Mouse (Mus musculus) CH12.LX (cell line): ENCODE measurements around the gene Ltf. TPM values are rescaled to one million over a fixed set of nuclear protein-coding genes. Genes with fewer than 3 reads are reported as not detected.

Experiments
- DNase-seq: peaks from one replicate; pipeline ENCODE4 v3.0.0-alpha.2; 2013; ENCODE audit errors: extremely low read depth
- H3K27ac ChIP-seq: 2 replicates; pipeline ENCODE4 v1.5.1; 2012; ENCODE audit warnings: low read depth, mild to moderate bottlenecking, control low read depth, moderate library complexity; ENCODE audit not compliant: insufficient read depth
- H3K27me3 ChIP-seq: replicated peaks from 2 replicates; pipeline ENCODE3; 2012; ENCODE audit warnings: inconsistent platforms
- H3K36me3 ChIP-seq, 2 experiments: replicated peaks in 1 of 2; 2 replicates each; pipeline versions ENCODE3 to v1.6.1; 2012; ENCODE audit warnings: inconsistent platforms in 1 of 2, low read length in 1 of 2, mild to moderate bottlenecking in 1 of 2, mixed read lengths in 1 of 2, moderate library complexity in 1 of 2; ENCODE audit not compliant: control insufficient read depth in 1 of 2, insufficient read depth in 1 of 2
- H3K4me1 ChIP-seq, 2 experiments: 2 replicates each; pipeline ENCODE4 v1.6.1; 2012; ENCODE audit warnings: inconsistent platforms in 1 of 2, moderate library complexity in 1 of 2; ENCODE audit not compliant: insufficient read depth in 2 of 2, control insufficient read depth in 1 of 2
- H3K4me2 ChIP-seq: 2 replicates; pipeline ENCODE4 v1.6.1; 2012; ENCODE audit warnings: low read depth, mild to moderate bottlenecking, control low read depth; ENCODE audit not compliant: poor library complexity, insufficient read depth, severe bottlenecking
- H3K4me3 ChIP-seq, 3 experiments: fragments of 150-350 bp in 1 of 3; sonication (generic) in 1 of 3; replicated peaks in 1 of 3; 2 replicates each; pipeline versions ENCODE3 to v1.5.1; 2011 to 2012; ENCODE audit warnings: low read depth in 2 of 3, low read length in 2 of 3, mild to moderate bottlenecking in 2 of 3, moderate library complexity in 2 of 3, control low read depth in 1 of 3, improper control_type of control experiment in 1 of 3, inconsistent platforms in 1 of 3, mixed read lengths in 1 of 3; ENCODE audit not compliant: poor library complexity in 1 of 3
- H3K79me2 ChIP-seq: replicated peaks from 2 replicates; pipeline ENCODE4 v1.6.1; 2012; ENCODE audit warnings: mild to moderate bottlenecking, moderate library complexity; ENCODE audit not compliant: control insufficient read depth, poor library complexity, insufficient read depth, severe bottlenecking; ENCODE audit errors: extremely low read depth
- H3K9ac ChIP-seq: 2 replicates; pipeline ENCODE4 v1.6.1; 2012; ENCODE audit warnings: low read depth, mild to moderate bottlenecking, control low read depth, moderate library complexity; ENCODE audit not compliant: insufficient read depth
- H3K9me3 ChIP-seq: replicated peaks from 2 replicates; pipeline ENCODE3; 2012; ENCODE audit warnings: low read length, inconsistent platforms, mixed read lengths
- BHLHE40 ChIP-seq: IDR thresholded peaks from 2 replicates; pipeline ENCODE4 v1.6.1; 2011; ENCODE audit warnings: mild to moderate bottlenecking, low read depth, low read length, improper control_type of control experiment
- ELF1 ChIP-seq: IDR thresholded peaks from 2 replicates; pipeline ENCODE4 v1.6.1; 2014; ENCODE audit warnings: low read depth, mild to moderate bottlenecking, inconsistent platforms, low read length, improper control_type of control experiment
- EP300 ChIP-seq: IDR thresholded peaks from 2 replicates; pipeline ENCODE4 v1.6.1; 2011; ENCODE audit warnings: low read length, improper control_type of control experiment
- ETS1 ChIP-seq: conservative IDR thresholded peaks from 2 replicates; pipeline ENCODE4 v1.6.1; 2012; ENCODE audit warnings: low read depth, mild to moderate bottlenecking, inconsistent platforms, low read length, improper control_type of control experiment, moderate library complexity
- GABPA ChIP-seq: IDR thresholded peaks from 2 replicates; pipeline ENCODE4 v1.6.1; 2012; ENCODE audit warnings: low read depth, low read length, improper control_type of control experiment, inconsistent platforms; ENCODE audit not compliant: insufficient replicate concordance
- HCFC1 ChIP-seq: IDR thresholded peaks from 2 replicates; pipeline ENCODE4 v1.6.1; 2012; ENCODE audit warnings: low read depth, mild to moderate bottlenecking, inconsistent platforms, low read length, improper control_type of control experiment
- IRF4 ChIP-seq: IDR thresholded peaks from 2 replicates; pipeline ENCODE4 v1.6.1; 2014; ENCODE audit warnings: low read depth, mild to moderate bottlenecking, inconsistent platforms, low read length, improper control_type of control experiment
- JUN ChIP-seq: IDR thresholded peaks from 2 replicates; pipeline ENCODE4 v1.6.1; 2011; ENCODE audit warnings: low read depth, mild to moderate bottlenecking, low read length, improper control_type of control experiment, moderate library complexity; ENCODE audit not compliant: insufficient read depth
- MAFK ChIP-seq: IDR thresholded peaks from 2 replicates; pipeline ENCODE4 v1.6.1; 2011; ENCODE audit warnings: low read length, improper control_type of control experiment; ENCODE audit not compliant: insufficient replicate concordance
- MYC ChIP-seq: IDR thresholded peaks from 2 replicates; pipeline ENCODE4 v1.6.1; 2011; ENCODE audit warnings: low read depth, mild to moderate bottlenecking, improper control_type of control experiment, low read length
- PAX5 ChIP-seq: IDR thresholded peaks from 2 replicates; pipeline ENCODE4 v1.6.1; 2012; ENCODE audit warnings: low read length, inconsistent platforms, mixed read lengths
- RCOR1 ChIP-seq: conservative IDR thresholded peaks from 2 replicates; pipeline ENCODE4 v1.6.1; 2012; ENCODE audit warnings: low read depth, mild to moderate bottlenecking, inconsistent platforms, low read length, improper control_type of control experiment
- TBP ChIP-seq: conservative IDR thresholded peaks from 2 replicates; pipeline ENCODE4 v1.6.1; 2011; ENCODE audit warnings: low read depth, low read length, improper control_type of control experiment
- ZKSCAN1 ChIP-seq: IDR thresholded peaks from 2 replicates; pipeline ENCODE4 v1.6.1; 2012; ENCODE audit warnings: low read depth, inconsistent platforms, low read length, improper control_type of control experiment, borderline replicate concordance
- dilution Hi-C: fragments of 300-500 bp; cut with MboI; formaldehyde crosslinking; loops from 2 replicates; pipeline ENCODE4 v1.14.3; 2020; ENCODE audit warnings: low sequenced_read_pairs; ENCODE audit not compliant: extremely low pct_unique_long_range_greater_than_20kb, extremely low pct_ligation_motif_present
- in situ Hi-C: fragments of 300-500 bp; cut with MboI; formaldehyde crosslinking; loops from 3 replicates; pipeline ENCODE4 v1.14.3; 2019; ENCODE audit warnings: low sequenced_read_pairs, low pct_ligation_motif_present, low pct_unique_long_range_greater_than_20kb, mixed read lengths
- polyA plus RNA-seq: library from polyadenylated mRNA; unstranded; fragments of >175 nt; gene quantifications from 2 replicates; pipeline ENCODE4 v1.2.1, GENCODE M21; 2012; ENCODE audit warnings: low read depth; ENCODE audit not compliant: insufficient read length
- total RNA-seq, 2 experiments: library from RNA; depleted of rRNA; stranded (reverse); fragments of 300-350 nt in 1 of 2; fragments of >200 nt in 1 of 2; gene quantifications; 2 replicates each; pipeline ENCODE4 v1.2.3; 2012 to 2014

Ltf gene
- total and polyA plus RNA-seq, 3 experiments, result 0.08 TPM; not detected in 2

GRCm38 (mm10) chr9:111003279-111003678, 15.8 kb upstream of the Ltf start:
- Histone ChIP-seq H3K9ac (no peak overlapping the region), H3K79me2 (no peaks in the 10 kb centered on the region), H3K4me1 (peaks cover 7 to 27% of the 10 kb centered on the region in 2 experiments), H3K4me2 (peak overlapping the region; percentile 69), H3K4me3 (peak overlapping the region in 1 of 3 experiments; percentile 19), H3K9me3 (no peaks in the 10 kb centered on the region), H3K27me3 (no peaks in the 10 kb centered on the region), H3K36me3 (no peaks in the 10 kb centered on the region), H3K27ac (no peak overlapping the region)
- DNase-seq, result no peak
- in situ Hi-C loops (no loop called here), dilution Hi-C loops (no loop called here)
- 0 out of 2 replicates have a peak, but pooled peaks have one; percentile 23 for TF ChIP-seq RCOR1
- peak; percentile 63; the same call in 1 of the 2 replicates for TF ChIP-seq MAFK
- peak; percentile 77 for TF ChIP-seq IRF4
- TF ChIP-seq PAX5, result no peak
- TF ChIP-seq TBP, result no peak
- TF ChIP-seq BHLHE40, result peak; percentile 86
- peak; percentile 60 for TF ChIP-seq ETS1

GRCm38 (mm10) chr9:111006544-111006943, 12.5 kb upstream of the Ltf start:
- TF ChIP-seq MYC (no peak), HCFC1 (no peak), ZKSCAN1 (no peak), JUN (no peak), IRF4 (no peak), MAFK (no peak)
- TF ChIP-seq, all 38 proteins: peak for 0
- peaks cover 15 to 28% of the 10 kb centered on the region in 2 experiments for H3K4me1 ChIP-seq
- no peak overlapping the region for H3K4me3 ChIP-seq
- H3K9me3 ChIP-seq, result no peaks in the 10 kb centered on the region
- no peaks in the 10 kb centered on the region for H3K36me3 ChIP-seq
- H3K4me2 ChIP-seq, result no peak overlapping the region
- no peak for DNase-seq
- no peaks in the 10 kb centered on the region for H3K27me3 ChIP-seq
- in situ Hi-C loops (no loop called here), dilution Hi-C loops (no loop called here)
- no peak overlapping the region for H3K9ac ChIP-seq
- H3K27ac ChIP-seq, result no peak overlapping the region
- H3K79me2 ChIP-seq, result no peaks in the 10 kb centered on the region

- H3K27me3 ChIP-seq, result no peaks in the 10 kb centered on the region
- TF ChIP-seq EP300 (peak; percentile 14; the same call in 1 of the 2 replicates), IRF4 (peak; percentile 73), ELF1 (peak; percentile 44; the same call in 1 of the 2 replicates), GABPA (no peak)
- peaks cover 10 to 40% of the 10 kb centered on the region in 2 experiments for H3K4me1 ChIP-seq
- dilution Hi-C loops (no loop called here), in situ Hi-C loops (no loop called here)
- no peak overlapping the region for H3K27ac ChIP-seq
- no peak overlapping the region for H3K4me2 ChIP-seq
- DNase-seq, result no peak
- H3K9me3 ChIP-seq, result no peaks in the 10 kb centered on the region
- H3K36me3 ChIP-seq, result no peaks in the 10 kb centered on the region
- no peak overlapping the region for H3K4me3 ChIP-seq
- H3K9ac ChIP-seq, result no peak overlapping the region
- no peaks in the 10 kb centered on the region for H3K79me2 ChIP-seq
These were observed 9.3 kb upstream of the Ltf start for GRCm38 (mm10) chr9:111009763-111010162.
